Mouse (Mus musculus) limb, embryonic 10.5 days (tissue): ENCODE measurements around the gene Cfap99. TPM values are rescaled to one million over a fixed set of nuclear protein-coding genes. Genes with fewer than 3 reads are reported as not detected.

ENCODE experiments used
- DNase-seq: peaks from one replicate; pipeline ENCODE4 v3.0.0-alpha.2; 2017; ENCODE audit warnings: low spot score
- H3K27ac ChIP-seq: fragments of 300-500 bp; sonication (generic); 2 replicates; pipeline ENCODE4 v1.5.1; 2016; ENCODE audit warnings: mild to moderate bottlenecking
- H3K27me3 ChIP-seq: fragments of 300-500 bp; sonication (generic); 2 replicates; pipeline ENCODE4 v1.6.1; 2016; ENCODE audit warnings: low read depth, mild to moderate bottlenecking; ENCODE audit not compliant: poor library complexity, severe bottlenecking
- H3K36me3 ChIP-seq: fragments of 300-500 bp; sonication (generic); 2 replicates; pipeline ENCODE4 v1.6.1; 2016; ENCODE audit warnings: mild to moderate bottlenecking, moderate library complexity
- H3K4me1 ChIP-seq: fragments of 300-500 bp; sonication (generic); 2 replicates; pipeline ENCODE4 v1.6.1; 2016
- H3K4me3 ChIP-seq: fragments of 300-500 bp; sonication (generic); 2 replicates; pipeline ENCODE4 v1.5.1; 2016; ENCODE audit warnings: mild to moderate bottlenecking, moderate library complexity
- H3K9me3 ChIP-seq: fragments of 300-500 bp; sonication (generic); replicated peaks from 2 replicates; pipeline ENCODE4 v1.6.1; 2016; ENCODE audit warnings: mild to moderate bottlenecking
- WGBS: fragments of 180-500 bp; shearing (Covaris S2); methylation state at CpG from one replicate; pipeline ENCODE4 v1.1.7; 2016; 5-methylcytosine and 5-hydroxymethylcytosine counted together
- polyA plus RNA-seq: library from polyadenylated mRNA; unstranded; fragments of >200 nt; fragmentation: Nextera tagmentation; extraction: Ambion mirVana; gene quantifications from 2 replicates; pipeline ENCODE4 v1.2.1, GENCODE M21; 2016

The Cfap99 gene
- polyA plus RNA-seq, 1 experiment from 2014 or later: not detected

- Histone ChIP-seq H3K4me3 (no peak overlapping the region), H3K9me3 (no peaks in the 10 kb centered on the region), H3K27ac (no peak overlapping the region), H3K36me3 (no peaks in the 10 kb centered on the region), H3K4me1 (peaks cover 37% of the 10 kb centered on the region), H3K27me3 (peaks cover 73% of the 10 kb centered on the region)
- 41% methylated on average over 3 of the region's 3 CpGs for WGBS
- DNase-seq: no peak
Measured at GRCm38 (mm10) chr5:34284156-34284750, 4.1 kb upstream of the Cfap99 start.

DNA sequence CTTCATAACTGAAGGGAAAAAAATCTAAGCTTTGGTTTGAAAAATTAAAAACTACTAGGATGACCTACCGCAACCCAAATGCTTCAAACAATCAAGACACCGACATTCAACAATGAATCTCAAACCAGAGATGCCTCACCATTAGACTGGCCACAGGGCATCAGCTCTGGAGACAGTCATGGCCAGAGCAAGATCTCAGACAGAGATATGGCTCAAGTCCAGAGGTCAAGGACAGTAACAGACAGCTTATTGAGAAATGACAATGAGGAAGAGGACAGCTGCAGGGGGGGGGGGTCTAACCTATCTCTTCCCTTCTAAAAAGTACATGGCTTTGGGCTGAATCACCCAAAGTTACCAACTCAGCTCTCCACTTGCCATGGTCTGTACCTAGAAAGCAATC is 3.1 kb upstream of the Cfap99 start:
- no peaks in the 10 kb centered on the region for H3K9me3 ChIP-seq
- no peak for DNase-seq
- WGBS: 89% methylated on average over 2 of the region's 2 CpGs
- peaks cover 83% of the 10 kb centered on the region for H3K27me3 ChIP-seq
- H3K4me3 ChIP-seq: no peak overlapping the region
- no peaks in the 10 kb centered on the region for H3K36me3 ChIP-seq
- H3K27ac ChIP-seq: no peak overlapping the region
- peaks cover 37% of the 10 kb centered on the region for H3K4me1 ChIP-seq

- H3K27me3 ChIP-seq: peaks cover 95% of the 10 kb centered on the region
- DNase-seq: peak; percentile 37
Measured at GRCm38 (mm10) chr5:34286516-34286915, 1.9 kb upstream of the Cfap99 start.

GRCm38 (mm10) chr5:34287001-34287837 is 1.2 kb upstream of the Cfap99 start:
- peaks cover 97% of the 10 kb centered on the region for H3K27me3 ChIP-seq
- peak overlapping the region; percentile 72 for H3K4me3 ChIP-seq
- H3K9me3 ChIP-seq: no peaks in the 10 kb centered on the region
- H3K36me3 ChIP-seq: no peaks in the 10 kb centered on the region
- H3K4me1 ChIP-seq: peaks cover 37% of the 10 kb centered on the region
- H3K27ac ChIP-seq: no peak overlapping the region
- WGBS: under 1% methylated on average over 54 of the region's 54 CpGs
- peak; percentile 55 for DNase-seq

More at GRCm38 (mm10) chr5:34286516-34286915, 1.9 kb upstream of the Cfap99 start:
- no peaks in the 10 kb centered on the region for H3K36me3 ChIP-seq
- WGBS: 5% methylated on average over 11 of the region's 11 CpGs
- H3K4me3 ChIP-seq: peak overlapping the region; percentile 72
- peaks cover 37% of the 10 kb centered on the region for H3K4me1 ChIP-seq
- no peaks in the 10 kb centered on the region for H3K9me3 ChIP-seq
- no peak overlapping the region for H3K27ac ChIP-seq

- Histone ChIP-seq H3K27me3 (peaks cover 97% of the 10 kb centered on the region), H3K4me1 (peaks cover 36% of the 10 kb centered on the region), H3K27ac (0 out of 2 replicates have a peak overlapping the region, but pooled peaks have one; percentile 56), H3K9me3 (no peaks in the 10 kb centered on the region), H3K36me3 (no peaks in the 10 kb centered on the region), H3K4me3 (peak overlapping the region; percentile 72)
- 1% methylated on average over 18 of the region's 18 CpGs for WGBS
- no peak for DNase-seq
Measured at GRCm38 (mm10) chr5:34287838-34288145, 608 bp upstream of the Cfap99 start.

DNA sequence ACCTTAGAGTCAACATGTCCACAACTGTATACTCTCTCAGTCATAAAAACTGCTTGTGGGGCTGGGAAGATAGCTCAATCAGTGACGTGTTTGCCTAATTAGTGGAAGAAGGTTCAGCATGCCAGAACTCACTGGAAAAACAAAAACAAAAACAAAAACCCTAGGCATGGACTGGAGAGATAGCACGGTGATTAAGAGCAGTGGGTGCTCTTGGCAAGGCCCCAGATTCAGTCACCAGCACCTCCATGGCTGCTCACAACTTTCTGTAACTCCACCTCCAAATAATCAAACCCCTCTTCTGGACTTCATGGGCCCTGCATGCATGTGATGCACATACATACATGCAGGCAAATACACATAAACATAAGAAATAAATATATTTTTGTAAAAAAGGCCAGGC is 886 bp downstream of the Cfap99 start:
- H3K27ac ChIP-seq: no peak overlapping the region
- H3K36me3 ChIP-seq: no peaks in the 10 kb centered on the region
- DNase-seq: no peak
- no peaks in the 10 kb centered on the region for H3K9me3 ChIP-seq
- 66% methylated on average over 2 of the region's 2 CpGs for WGBS
- peaks cover 83% of the 10 kb centered on the region for H3K27me3 ChIP-seq
- H3K4me3 ChIP-seq: no peak overlapping the region
- H3K4me1 ChIP-seq: peaks cover 31% of the 10 kb centered on the region

- Histone ChIP-seq H3K4me1 (peaks cover 7% of the 10 kb centered on the region), H3K9me3 (no peaks in the 10 kb centered on the region), H3K4me3 (no peak overlapping the region), H3K27me3 (peaks cover 42% of the 10 kb centered on the region), H3K27ac (no peak overlapping the region), H3K36me3 (no peaks in the 10 kb centered on the region)
- WGBS: 75% methylated on average over 6 of the region's 6 CpGs
- no peak for DNase-seq
Measured at GRCm38 (mm10) chr5:34293363-34293762, 5.0 kb downstream of the Cfap99 start.

GRCm38 (mm10) chr5:34294696-34295095 is 6.3 kb downstream of the Cfap99 start:
- Histone ChIP-seq H3K4me3 (no peak overlapping the region), H3K36me3 (no peaks in the 10 kb centered on the region), H3K4me1 (no peaks in the 10 kb centered on the region), H3K9me3 (no peaks in the 10 kb centered on the region), H3K27me3 (peaks cover 29% of the 10 kb centered on the region), H3K27ac (no peak overlapping the region)
- DNase-seq: no peak
- 54% methylated on average over 2 of the region's 2 CpGs for WGBS

GRCm38 (mm10) chr5:34295141-34295540 is 6.7 kb downstream of the Cfap99 start:
- 94% methylated on average over 2 of the region's 2 CpGs for WGBS
- Histone ChIP-seq H3K4me3 (no peak overlapping the region), H3K27me3 (peaks cover 24% of the 10 kb centered on the region), H3K36me3 (no peaks in the 10 kb centered on the region), H3K4me1 (no peaks in the 10 kb centered on the region), H3K27ac (no peak overlapping the region), H3K9me3 (no peaks in the 10 kb centered on the region)
- no peak for DNase-seq

GRCm38 (mm10) chr5:34298061-34298460 is 9.7 kb downstream of the Cfap99 start:
- no peak for DNase-seq
- no peak overlapping the region for H3K4me3 ChIP-seq
- H3K4me1 ChIP-seq: no peaks in the 10 kb centered on the region
- no peaks in the 10 kb centered on the region for H3K36me3 ChIP-seq
- no peaks in the 10 kb centered on the region for H3K9me3 ChIP-seq
- H3K27me3 ChIP-seq: no peaks in the 10 kb centered on the region
- WGBS: 56% methylated on average over 4 of the region's 4 CpGs
- H3K27ac ChIP-seq: no peak overlapping the region

DNA sequence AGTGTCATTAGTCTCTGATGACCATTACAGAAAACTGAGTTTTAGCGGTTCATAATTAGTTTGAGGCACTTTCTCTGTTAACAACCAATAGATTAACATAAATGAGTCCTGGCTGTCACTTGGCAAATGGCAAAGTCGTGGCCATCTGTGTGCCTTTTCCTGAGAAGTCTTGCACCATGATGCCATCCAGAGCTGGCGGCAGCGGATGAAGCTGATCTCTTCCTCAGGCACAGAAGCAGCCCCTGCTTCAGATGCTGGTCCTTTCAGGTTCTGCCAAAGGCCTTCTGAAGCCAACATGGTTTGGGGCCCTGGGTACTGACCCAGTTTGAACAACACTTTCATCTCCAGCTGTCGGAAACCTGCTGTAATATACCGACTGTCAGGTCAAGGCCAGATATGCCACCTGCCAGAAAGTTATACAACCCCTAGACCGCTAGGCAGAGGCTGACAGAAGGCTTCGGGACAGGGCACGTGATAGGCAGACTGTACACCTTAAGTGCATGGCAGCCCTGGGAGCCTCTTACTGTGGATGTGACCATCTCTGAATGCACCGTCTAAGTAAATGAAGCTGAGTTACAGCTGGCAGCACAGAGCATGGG is 10.6 kb downstream of the Cfap99 start:
- H3K4me3 ChIP-seq: no peak overlapping the region
- 87% methylated on average over 10 of the region's 10 CpGs for WGBS

DNA sequence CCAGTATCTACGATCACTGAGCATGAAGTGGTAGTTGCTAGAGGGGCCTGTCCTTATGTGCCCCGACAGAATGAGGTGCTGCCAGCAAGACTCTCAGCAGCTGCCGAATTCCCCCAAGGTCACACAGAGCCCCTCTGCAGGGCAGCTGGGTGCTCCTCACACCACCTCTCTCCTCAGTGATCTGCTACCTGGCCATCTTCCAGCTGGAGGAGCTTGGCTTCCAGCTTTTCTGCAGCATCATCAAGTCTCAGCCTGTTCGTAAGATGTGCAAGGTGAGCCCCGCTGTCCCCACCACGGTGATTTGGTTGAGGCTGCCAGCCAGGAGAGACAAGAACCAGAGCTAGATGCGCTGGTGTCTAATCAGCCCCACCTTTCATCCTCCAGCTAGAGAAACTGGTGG is 14.0 kb downstream of the Cfap99 start:
- Histone ChIP-seq H3K4me1 (no peaks in the 10 kb centered on the region), H3K27me3 (no peaks in the 10 kb centered on the region), H3K27ac (no peak overlapping the region), H3K36me3 (no peaks in the 10 kb centered on the region), H3K9me3 (no peaks in the 10 kb centered on the region), H3K4me3 (no peak overlapping the region)
- DNase-seq: no peak
- WGBS: 89% methylated on average over 7 of the region's 7 CpGs

More for the DNA sequence above, 10.6 kb downstream of the Cfap99 start:
- DNase-seq: no peak
- Histone ChIP-seq H3K27ac (no peak overlapping the region), H3K27me3 (no peaks in the 10 kb centered on the region), H3K36me3 (no peaks in the 10 kb centered on the region), H3K9me3 (no peaks in the 10 kb centered on the region), H3K4me1 (no peaks in the 10 kb centered on the region)

DNA sequence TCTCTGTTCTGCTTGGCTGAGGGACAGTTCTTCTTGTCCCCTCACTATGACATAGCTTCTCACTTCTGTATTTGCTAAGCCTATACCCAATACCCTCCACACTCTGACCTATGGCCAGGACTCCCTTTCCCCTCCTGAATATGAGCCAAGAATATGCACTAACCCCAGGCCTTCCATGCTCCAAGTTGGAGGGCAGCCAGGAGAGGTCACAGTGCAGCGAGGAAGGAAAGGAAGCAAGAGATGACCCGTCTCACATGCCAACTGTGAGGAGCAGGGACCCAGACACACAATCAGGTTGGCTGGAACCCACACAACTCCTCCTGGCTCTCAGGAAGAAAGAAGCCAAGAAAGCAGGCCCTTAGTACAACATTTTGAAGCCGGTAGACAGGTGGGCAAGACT is 20.6 kb downstream of the Cfap99 start:
- no peak overlapping the region for H3K27ac ChIP-seq
- no peaks in the 10 kb centered on the region for H3K9me3 ChIP-seq
- DNase-seq: no peak
- WGBS: 91% methylated on average over 3 of the region's 3 CpGs
- H3K4me1 ChIP-seq: no peaks in the 10 kb centered on the region
- H3K27me3 ChIP-seq: no peaks in the 10 kb centered on the region
- no peaks in the 10 kb centered on the region for H3K36me3 ChIP-seq
- no peak overlapping the region for H3K4me3 ChIP-seq
